Mouse (Mus musculus) R1 (cell line): ENCODE data around the gene Myo3a.
"Not testable (repeated sequence)": the region's sequence is repeated elsewhere in the genome, so short reads cannot be mapped to it uniquely, and the experiment has no call there.

Source experiments
- DNase-seq: peaks from one replicate; pipeline ENCODE4 v3.0.0-alpha.2; 2018; ENCODE audit warnings: low read depth, low spot score

The Myo3a gene

DNA sequence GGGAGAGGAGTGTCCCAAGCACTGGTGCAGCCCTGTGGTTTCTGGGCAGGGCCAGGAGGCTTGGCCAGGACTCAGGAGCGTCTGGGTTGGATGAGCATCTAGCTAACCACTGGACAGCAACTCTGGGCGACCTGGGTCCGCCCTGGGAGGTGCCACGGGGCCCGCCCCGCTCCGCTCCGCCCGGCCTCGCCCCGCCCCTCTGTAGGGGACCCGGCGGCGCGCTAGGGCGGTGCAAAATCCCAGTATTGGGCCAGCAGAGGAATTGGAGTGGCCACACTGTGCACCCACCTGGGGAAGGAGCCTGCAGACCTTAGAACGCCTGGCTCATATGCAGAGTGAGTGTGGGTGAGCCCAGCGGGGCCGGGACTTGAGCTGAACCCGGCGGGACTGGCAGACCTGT is at the start of gene Myo3a:
TSS of gene Myo3a (plus strand) at position 196 of the 400 bp plus-strand sequence.
- DNase-seq, result peak; percentile 19

DNA sequence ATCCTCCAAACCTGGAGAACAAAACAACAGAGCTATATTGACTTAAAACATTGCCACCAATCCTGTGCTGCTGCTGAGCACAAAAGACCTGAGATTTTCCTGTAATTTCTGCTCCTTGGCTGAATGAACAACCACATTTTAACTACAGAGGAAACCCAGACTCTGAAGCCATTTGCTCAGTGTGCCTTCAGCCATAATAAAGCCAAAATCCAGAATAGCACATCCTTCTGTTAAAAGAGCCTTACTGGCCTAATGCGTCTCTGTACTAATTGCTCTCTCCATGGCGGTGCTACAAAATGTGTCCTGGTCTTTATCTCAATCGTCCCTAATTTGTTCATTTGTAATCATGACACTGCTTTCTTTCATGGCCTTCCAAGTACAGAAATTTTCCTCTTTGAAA is 23.2 kb downstream of the Myo3a start:
- no peak for DNase-seq

DNA sequence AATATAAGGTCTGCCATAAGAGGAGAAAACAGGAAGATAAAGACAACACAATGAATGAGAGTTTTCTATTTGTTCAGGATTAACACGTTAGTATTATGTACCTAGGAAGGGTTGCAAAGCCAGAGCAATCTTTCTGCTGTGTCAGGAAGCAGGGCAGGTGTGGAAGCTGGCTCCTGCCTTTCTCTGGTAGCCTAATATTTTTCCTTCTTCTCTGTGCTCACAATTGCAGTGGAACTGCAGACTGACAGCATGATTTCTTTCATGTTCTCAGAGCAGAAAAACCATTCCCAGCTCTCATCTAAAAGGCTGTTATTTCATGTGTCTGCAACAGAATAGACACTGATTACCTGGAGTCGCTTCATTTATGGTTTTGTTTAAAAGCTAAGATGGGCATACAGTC is 23.7 kb downstream of the Myo3a start:
- no peak for DNase-seq

- peak; percentile 1 for DNase-seq
Observed at GRCm38 (mm10) chr2:22255600-22255999, 28.3 kb downstream of the Myo3a start.

DNA sequence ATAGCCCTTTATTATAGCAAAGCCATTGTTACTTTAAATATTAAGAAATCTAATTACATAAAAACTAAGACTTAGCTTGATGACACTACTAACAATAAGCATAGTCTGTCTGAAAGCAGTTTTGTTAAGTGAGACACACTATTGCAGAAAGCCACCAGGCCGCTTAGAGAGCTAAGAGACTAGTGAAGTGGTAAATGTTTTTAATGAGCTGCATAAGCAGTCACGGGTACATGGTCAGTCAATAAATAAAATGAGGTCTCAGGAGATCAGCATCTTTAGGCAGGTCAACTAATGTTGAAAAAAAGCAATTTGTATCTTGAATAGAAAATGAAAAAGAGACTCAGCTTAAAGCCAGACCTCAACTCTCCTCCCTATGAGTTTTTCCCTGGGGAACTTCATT is 44.3 kb downstream of the Myo3a start:
- no peak for DNase-seq

DNA sequence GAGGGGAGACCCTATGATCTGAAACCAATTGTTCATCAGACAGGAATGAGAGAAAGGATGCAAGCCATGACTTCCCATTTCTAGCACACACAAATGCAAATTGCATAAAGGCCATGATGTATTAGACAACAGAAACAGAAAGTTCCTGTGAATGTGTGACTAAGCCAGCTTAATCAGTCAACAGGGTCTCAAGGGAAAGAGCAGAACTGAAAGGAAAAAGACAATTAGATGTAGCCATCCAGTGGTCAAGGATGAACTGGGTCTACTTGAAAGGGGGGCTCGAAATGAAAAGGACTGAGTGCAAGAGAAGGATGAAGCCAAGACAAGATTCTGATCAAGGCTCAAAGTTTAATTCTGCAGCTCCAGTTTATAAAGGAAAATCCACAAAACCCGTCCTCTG is 58.1 kb downstream of the Myo3a start:
- DNase-seq, result no peak

DNA sequence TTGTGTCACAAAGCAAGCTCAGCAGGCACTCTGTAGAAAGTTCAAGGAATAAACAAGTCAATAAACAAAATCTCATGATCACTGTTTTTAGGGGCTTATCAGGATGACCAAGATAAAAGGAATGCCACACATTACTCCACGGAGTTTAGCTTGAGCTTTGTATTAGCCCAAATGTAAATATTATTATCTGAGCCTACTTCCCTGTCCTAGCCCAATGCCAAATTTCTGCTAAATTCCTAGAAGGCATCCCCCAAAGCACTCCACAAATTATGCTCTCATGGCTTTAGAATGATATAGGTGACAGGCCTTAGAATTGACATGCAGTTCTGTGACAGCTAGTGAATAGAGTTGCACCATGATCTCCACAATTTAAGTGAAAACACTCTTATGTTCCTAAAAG is 58.5 kb downstream of the Myo3a start:
- no peak for DNase-seq

- DNase-seq, result no peak
Observed at GRCm38 (mm10) chr2:22293579-22294446, 66.5 kb downstream of the Myo3a start.

- peak; percentile 39 for DNase-seq
Observed at GRCm38 (mm10) chr2:22294447-22294738, 67.1 kb downstream of the Myo3a start.

- no peak for DNase-seq
Observed at GRCm38 (mm10) chr2:22297913-22298312, 70.6 kb downstream of the Myo3a start.

GRCm38 (mm10) chr2:22338269-22338857 is 111.1 kb downstream of the Myo3a start:
- peak; percentile 20 for DNase-seq

- not testable (repeated sequence) for DNase-seq
Observed at GRCm38 (mm10) chr2:22410511-22410910, 183.2 kb downstream of the Myo3a start.

DNA sequence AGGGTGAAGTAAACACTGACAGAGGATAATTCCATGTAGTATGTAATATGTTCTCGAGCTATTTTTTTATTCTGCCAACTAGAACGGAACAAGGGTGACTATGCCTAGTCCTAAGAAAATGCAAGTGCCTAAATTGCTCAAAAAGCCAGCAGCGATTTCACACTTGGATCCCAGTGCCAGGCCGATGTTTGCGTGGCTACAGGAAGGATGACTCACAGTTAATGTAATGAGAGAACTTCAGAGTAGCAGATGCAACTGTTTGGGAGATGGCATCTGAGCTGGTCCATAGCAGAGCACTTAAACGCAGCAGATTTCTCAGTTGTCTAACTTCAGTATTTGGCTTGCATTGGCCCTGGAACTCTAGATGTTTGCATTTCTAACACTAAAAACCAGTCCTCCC is 321.1 kb downstream of the Myo3a start:
- no peak for DNase-seq

- DNase-seq, result peak; percentile 80
Observed at GRCm38 (mm10) chr2:22587469-22588169, 360.3 kb downstream of the Myo3a start.

DNA sequence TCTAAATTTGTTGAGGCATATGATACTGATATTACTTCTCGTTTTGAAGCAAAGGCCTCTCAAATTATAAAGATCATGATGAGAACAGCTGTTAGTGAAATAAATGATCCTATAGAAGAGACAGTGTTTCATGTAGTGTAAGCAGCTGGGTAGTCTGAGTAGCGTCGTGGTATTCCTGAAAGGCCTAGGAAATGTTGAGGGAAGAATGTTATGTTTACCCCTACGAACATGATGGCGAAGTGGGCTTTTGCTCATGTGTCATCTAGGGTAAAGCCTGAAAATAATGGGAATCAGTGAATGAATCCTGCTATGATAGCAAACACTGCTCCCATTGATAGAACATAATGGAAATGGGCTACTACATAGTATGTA is 360.9 kb downstream of the Myo3a start:
- DNase-seq, result peak; percentile 95

DNA sequence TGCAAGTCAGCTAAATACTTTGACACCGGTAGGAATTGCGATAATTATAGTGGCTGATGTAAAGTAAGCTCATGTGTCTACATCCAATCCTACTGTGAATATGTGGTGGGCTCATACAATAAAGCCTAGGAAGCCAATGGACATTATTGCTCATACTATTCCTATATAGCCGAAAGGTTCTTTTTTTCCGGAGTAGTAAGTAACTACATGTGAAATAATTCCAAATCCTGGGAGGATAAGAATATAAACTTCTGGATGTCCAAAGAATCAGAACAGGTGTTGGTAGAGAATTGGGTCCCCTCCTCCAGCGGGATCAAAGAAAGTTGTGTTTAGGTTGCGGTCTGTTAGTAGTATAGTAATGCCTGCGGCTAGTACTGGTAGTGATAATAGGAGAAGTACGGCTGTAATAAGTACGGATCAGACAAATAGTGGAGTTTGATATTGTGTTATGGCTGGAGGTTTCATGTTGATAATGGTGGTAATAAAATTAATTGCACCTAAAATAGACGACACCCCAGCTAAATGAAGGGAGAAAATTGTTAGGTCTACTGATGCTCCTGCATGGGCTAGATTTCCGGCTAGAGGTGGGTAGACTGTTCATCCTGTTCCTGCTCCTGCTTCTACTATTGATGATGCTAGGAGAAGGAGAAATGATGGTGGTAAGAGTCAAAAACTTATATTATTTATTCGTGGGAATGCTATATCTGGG is 361.5 kb downstream of the Myo3a start:
- DNase-seq, result peak; percentile 78

DNA sequence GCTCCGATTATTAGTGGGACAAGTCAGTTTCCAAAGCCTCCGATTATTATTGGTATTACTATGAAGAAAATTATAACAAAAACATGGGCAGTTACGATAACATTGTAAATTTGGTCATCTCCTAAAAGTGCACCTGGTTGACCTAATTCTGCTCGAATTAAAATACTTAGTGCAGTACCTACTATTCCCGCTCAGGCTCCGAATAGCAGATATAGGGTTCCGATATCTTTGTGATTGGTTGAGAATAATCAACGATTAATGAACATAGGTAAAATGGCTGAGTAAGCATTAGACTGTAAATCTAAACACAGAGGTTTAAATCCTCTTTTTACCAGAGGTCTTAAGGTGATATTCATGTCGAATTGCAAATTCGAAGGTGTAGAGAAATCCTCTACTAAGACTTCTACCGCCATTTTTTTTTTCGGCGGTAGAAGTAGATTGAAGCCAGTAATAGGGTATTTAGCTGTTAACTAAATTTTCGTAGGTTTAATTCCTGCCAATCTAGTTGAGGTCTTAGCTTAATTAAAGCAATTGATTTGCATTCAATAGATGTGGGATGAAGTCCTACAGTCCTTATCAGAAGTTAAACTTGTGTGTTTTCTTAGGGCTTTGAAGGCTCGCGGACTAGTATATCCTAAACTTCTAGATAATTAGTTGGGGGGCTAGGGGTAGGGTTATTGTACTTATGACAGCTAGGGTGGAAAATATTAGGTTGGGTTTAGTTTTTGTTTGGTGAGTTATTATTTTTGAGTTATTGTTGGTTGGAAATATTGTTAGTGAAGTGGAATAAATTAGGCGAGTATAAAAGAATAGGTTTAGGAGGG is 362.3 kb downstream of the Myo3a start:
- DNase-seq, result peak; percentile 89

- DNase-seq, result peak; percentile 66
Observed at GRCm38 (mm10) chr2:22590206-22590490, 362.8 kb downstream of the Myo3a start.

DNA sequence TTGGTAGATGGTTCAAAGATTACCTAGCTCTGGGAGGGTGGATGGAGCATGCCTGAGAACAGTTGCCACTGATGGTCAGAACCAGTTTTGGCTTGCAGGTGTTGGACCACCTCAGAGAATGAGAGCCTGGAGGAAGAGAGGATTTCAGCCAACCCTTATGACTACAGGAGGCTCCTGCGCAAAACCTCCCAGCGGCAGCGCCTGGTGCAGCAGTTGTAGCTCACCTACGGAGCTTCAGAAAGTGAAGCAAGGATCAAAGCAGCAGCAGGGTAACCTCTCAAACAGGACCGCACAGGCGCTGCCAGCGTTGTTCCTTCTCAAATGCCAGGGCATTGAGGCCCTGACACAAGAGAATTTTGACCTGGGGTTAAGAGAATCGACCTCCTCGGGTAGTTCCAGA is 390.6 kb downstream of the Myo3a start:
- peak; percentile 21 for DNase-seq

DNA sequence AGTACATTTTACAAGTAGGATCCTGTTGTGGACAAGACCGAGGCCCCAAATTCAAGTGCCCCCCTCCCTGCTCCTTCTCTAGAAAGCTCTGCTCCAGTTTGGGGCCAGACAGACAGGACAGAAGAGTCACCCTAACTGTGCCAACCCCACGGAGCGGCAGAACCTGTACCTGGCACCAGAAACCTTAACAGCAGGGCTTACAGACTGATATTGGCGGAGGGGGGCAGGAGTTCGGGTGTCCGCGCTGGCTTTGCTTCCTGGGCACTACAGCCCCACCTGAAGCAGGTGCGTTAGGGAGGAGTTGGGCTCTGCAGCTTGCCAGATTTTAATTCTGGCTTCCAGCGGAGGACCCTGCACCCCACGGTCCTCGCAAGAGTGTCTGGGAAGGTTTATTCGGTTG is 392.1 kb downstream of the Myo3a start:
- no peak for DNase-seq

DNA sequence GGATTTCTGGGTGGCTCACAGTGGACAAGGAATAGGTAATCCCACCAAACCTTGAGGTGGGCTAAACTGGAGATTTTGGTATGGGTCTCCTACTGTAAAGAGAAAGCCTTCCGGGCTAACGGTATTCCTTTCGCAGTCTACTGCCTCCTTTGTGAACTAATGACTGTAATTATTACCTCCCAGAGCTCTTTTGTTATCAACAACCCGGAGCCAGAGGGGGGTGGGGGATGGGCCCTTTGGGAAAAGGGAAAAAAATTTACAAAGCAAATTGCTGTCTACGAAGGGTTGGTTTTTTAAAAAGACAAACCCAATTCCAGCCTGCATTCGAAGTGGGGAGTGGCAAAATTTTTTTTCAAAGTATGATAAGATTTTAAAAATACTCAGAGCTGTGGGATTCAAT is 392.7 kb downstream of the Myo3a start:
- peak; percentile 83 for DNase-seq

GRCm38 (mm10) chr2:22620534-22620933 is 393.2 kb downstream of the Myo3a start:
- peak; percentile 9 for DNase-seq
